Mouse (Mus musculus): Measurements from ENCODE around the gene Ergic1. TPM values are rescaled to one million over a fixed set of nuclear protein-coding genes. Genes with fewer than 3 reads are reported as not detected.
A peak's percentile ranks its signal among the peaks of the same experiment; 100 is the strongest.

The Ergic1 gene
- polyA plus RNA-seq, 2 experiments: 157 to 222 TPM

- no peak for ATAC-seq (ENCODE audit: low FRiP score, low read depth)
- no peaks in the 10 kb centered on the region for H3K9me3 ChIP-seq (ENCODE audit: control insufficient read depth, low read length)
- H3K9ac ChIP-seq (ENCODE audit: low read depth, low read length, severe bottlenecking): no peak overlapping the region
- no peak for DNase-seq (ENCODE audit: low spot score)
- H3K4me3 ChIP-seq (replicated peaks; ENCODE audit: low read length): no peak overlapping the region
- H3K27me3 ChIP-seq (ENCODE audit: control insufficient read depth, insufficient read depth, low read length): no peaks in the 10 kb centered on the region
- 90% methylated on average over 9 of the region's 9 CpGs for WGBS
- TF ChIP-seq POLR2A (IDR thresholded peaks at IDR 0.05; ENCODE audit: borderline replicate concordance, extremely low read depth, insufficient read depth, insufficient read length): no peak
- no peaks in the 10 kb centered on the region for H3K36me3 ChIP-seq (ENCODE audit: control insufficient read depth, insufficient read depth, low read length)
- H3K4me1 ChIP-seq (ENCODE audit: control insufficient read depth, insufficient read depth, low read length): peaks cover 17% of the 10 kb centered on the region
- no peak overlapping the region for H3K27ac ChIP-seq (replicated peaks; ENCODE audit: low read depth, low read length)
- no peak overlapping the region for H3K4me2 ChIP-seq (replicated peaks; ENCODE audit: low read depth, low read length, severe bottlenecking)
Measured at GRCm38 (mm10) chr17:26527291-26527690, 34.0 kb upstream of the Ergic1 start.

GRCm38 (mm10) chr17:26528751-26529150, 32.5 kb upstream of the Ergic1 start:
- no peak overlapping the region for H3K4me2 ChIP-seq (replicated peaks; ENCODE audit: low read depth, low read length, severe bottlenecking)
- no peaks in the 10 kb centered on the region for H3K36me3 ChIP-seq (ENCODE audit: control insufficient read depth, insufficient read depth, low read length)
- peaks cover 17% of the 10 kb centered on the region for H3K4me1 ChIP-seq (ENCODE audit: control insufficient read depth, insufficient read depth, low read length)
- H3K27me3 ChIP-seq (ENCODE audit: control insufficient read depth, insufficient read depth, low read length): no peaks in the 10 kb centered on the region
- no peak overlapping the region for H3K4me3 ChIP-seq (replicated peaks; ENCODE audit: low read length)
- WGBS: 76% methylated on average over 6 of the region's 6 CpGs
- H3K27ac ChIP-seq (replicated peaks; ENCODE audit: low read depth, low read length): no peak overlapping the region
- H3K9ac ChIP-seq (ENCODE audit: low read depth, low read length, severe bottlenecking): no peak overlapping the region
- ATAC-seq (ENCODE audit: low FRiP score, low read depth): no peak
- no peak for TF ChIP-seq POLR2A (IDR thresholded peaks at IDR 0.05; ENCODE audit: borderline replicate concordance, extremely low read depth, insufficient read depth, insufficient read length)
- H3K9me3 ChIP-seq (ENCODE audit: control insufficient read depth, low read length): no peaks in the 10 kb centered on the region
- DNase-seq (ENCODE audit: low spot score): no peak

- Histone ChIP-seq H3K36me3 (ENCODE audit: control insufficient read depth, insufficient read depth, low read length) (no peaks in the 10 kb centered on the region), H3K27me3 (ENCODE audit: control insufficient read depth, insufficient read depth, low read length) (no peaks in the 10 kb centered on the region), H3K27ac (replicated peaks; ENCODE audit: low read depth, low read length) (0 out of 2 replicates have a peak overlapping the region, but pooled peaks have one; percentile 39), H3K4me2 (replicated peaks; ENCODE audit: low read depth, low read length, severe bottlenecking) (no peak overlapping the region), H3K9ac (ENCODE audit: low read depth, low read length, severe bottlenecking) (no peak overlapping the region), H3K4me3 (replicated peaks; ENCODE audit: low read length) (no peak overlapping the region), H3K4me1 (ENCODE audit: control insufficient read depth, insufficient read depth, low read length) (peaks cover 17% of the 10 kb centered on the region), H3K9me3 (ENCODE audit: control insufficient read depth, low read length) (no peaks in the 10 kb centered on the region)
- WGBS: 76% methylated on average over 5 of the region's 5 CpGs
- no peak for DNase-seq (ENCODE audit: low spot score)
- TF ChIP-seq POLR2A (IDR thresholded peaks at IDR 0.05; ENCODE audit: borderline replicate concordance, extremely low read depth, insufficient read depth, insufficient read length): no peak
- no peak for ATAC-seq (ENCODE audit: low FRiP score, low read depth)
Measured at GRCm38 (mm10) chr17:26529791-26530241, 31.5 kb upstream of the Ergic1 start.

- DNase-seq (ENCODE audit: low spot score) (peak; percentile 86), ATAC-seq (ENCODE audit: low FRiP score, low read depth) (peak; percentile 80)
- 7% methylated on average over 3 of the region's 3 CpGs for WGBS
- Histone ChIP-seq H3K4me3 (replicated peaks; ENCODE audit: low read length) (no peak overlapping the region), H3K9ac (ENCODE audit: low read depth, low read length, severe bottlenecking) (0 out of 2 replicates have a peak overlapping the region, but pooled peaks have one; percentile 13), H3K9me3 (ENCODE audit: control insufficient read depth, low read length) (no peaks in the 10 kb centered on the region), H3K4me1 (ENCODE audit: control insufficient read depth, insufficient read depth, low read length) (peaks cover 17% of the 10 kb centered on the region), H3K4me2 (replicated peaks; ENCODE audit: low read depth, low read length, severe bottlenecking) (no peak overlapping the region), H3K27ac (replicated peaks; ENCODE audit: low read depth, low read length) (no peak overlapping the region; the same call in 1 of the 2 replicates), H3K27me3 (ENCODE audit: control insufficient read depth, insufficient read depth, low read length) (no peaks in the 10 kb centered on the region), H3K36me3 (ENCODE audit: control insufficient read depth, insufficient read depth, low read length) (no peaks in the 10 kb centered on the region)
- TF ChIP-seq POLR2A (IDR thresholded peaks at IDR 0.05; ENCODE audit: borderline replicate concordance, extremely low read depth, insufficient read depth, insufficient read length): no peak
Measured at GRCm38 (mm10) chr17:26530590-26531081, 30.7 kb upstream of the Ergic1 start.

DNA sequence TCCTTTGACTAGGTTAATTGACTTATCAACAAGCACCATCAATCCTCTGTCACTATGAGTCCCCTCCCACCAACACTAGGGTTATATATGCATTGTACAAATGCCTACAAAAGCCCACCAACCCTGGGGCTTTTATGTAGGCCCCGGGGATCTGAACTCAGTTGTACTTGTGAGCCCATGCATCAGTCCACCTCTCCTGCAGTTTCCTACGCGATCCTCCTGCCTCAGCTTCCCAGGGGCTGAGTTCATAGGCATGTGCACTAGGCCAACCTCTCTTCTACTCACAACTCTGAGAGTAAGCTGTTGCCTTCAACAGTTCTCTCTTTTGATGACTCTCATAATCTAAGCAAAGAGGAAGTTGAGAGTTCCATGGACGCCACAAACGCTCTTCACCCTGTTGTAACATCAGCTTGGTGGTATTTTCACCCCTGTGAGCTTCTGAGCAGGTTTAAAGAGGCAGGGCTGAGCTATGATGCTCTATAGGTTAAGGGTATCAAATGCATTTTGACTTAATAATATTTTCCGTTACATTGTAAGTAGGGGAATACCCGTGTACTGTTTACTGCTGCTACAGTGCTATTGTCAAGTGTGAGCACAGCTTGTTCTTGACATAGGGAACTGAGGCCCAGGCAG, 29.8 kb upstream of the Ergic1 start:
- no peak for TF ChIP-seq POLR2A (IDR thresholded peaks at IDR 0.05; ENCODE audit: borderline replicate concordance, extremely low read depth, insufficient read depth, insufficient read length)
- H3K27ac ChIP-seq (replicated peaks; ENCODE audit: low read depth, low read length): no peak overlapping the region
- no peak for DNase-seq (ENCODE audit: low spot score)
- no peak for ATAC-seq (ENCODE audit: low FRiP score, low read depth)
- WGBS: 88% methylated on average over 7 of the region's 7 CpGs
- no peak overlapping the region for H3K9ac ChIP-seq (ENCODE audit: low read depth, low read length, severe bottlenecking)
- no peak overlapping the region for H3K4me3 ChIP-seq (replicated peaks; ENCODE audit: low read length)
- H3K9me3 ChIP-seq (ENCODE audit: control insufficient read depth, low read length): no peaks in the 10 kb centered on the region
- H3K36me3 ChIP-seq (ENCODE audit: control insufficient read depth, insufficient read depth, low read length): no peaks in the 10 kb centered on the region
- H3K4me2 ChIP-seq (replicated peaks; ENCODE audit: low read depth, low read length, severe bottlenecking): no peak overlapping the region
- no peaks in the 10 kb centered on the region for H3K27me3 ChIP-seq (ENCODE audit: control insufficient read depth, insufficient read depth, low read length)
- H3K4me1 ChIP-seq (ENCODE audit: control insufficient read depth, insufficient read depth, low read length): peaks cover 17% of the 10 kb centered on the region

Data from limb, embryonic 14.5 days (tissue).